Mouse (Mus musculus) cerebellum, adult (tissue): ENCODE results near the gene Spint1.

Source experiments
- ATAC-seq: cut with Nextera tagmentation; 2 replicates; pipeline ENCODE4 v1.9.2; 2017; ENCODE audit warnings: mild to moderate bottlenecking, moderate library complexity, mixed read lengths; ENCODE audit not compliant: insufficient number of reproducible peaks, low FRiP score, low TSS enrichment

The Spint1 gene

DNA sequence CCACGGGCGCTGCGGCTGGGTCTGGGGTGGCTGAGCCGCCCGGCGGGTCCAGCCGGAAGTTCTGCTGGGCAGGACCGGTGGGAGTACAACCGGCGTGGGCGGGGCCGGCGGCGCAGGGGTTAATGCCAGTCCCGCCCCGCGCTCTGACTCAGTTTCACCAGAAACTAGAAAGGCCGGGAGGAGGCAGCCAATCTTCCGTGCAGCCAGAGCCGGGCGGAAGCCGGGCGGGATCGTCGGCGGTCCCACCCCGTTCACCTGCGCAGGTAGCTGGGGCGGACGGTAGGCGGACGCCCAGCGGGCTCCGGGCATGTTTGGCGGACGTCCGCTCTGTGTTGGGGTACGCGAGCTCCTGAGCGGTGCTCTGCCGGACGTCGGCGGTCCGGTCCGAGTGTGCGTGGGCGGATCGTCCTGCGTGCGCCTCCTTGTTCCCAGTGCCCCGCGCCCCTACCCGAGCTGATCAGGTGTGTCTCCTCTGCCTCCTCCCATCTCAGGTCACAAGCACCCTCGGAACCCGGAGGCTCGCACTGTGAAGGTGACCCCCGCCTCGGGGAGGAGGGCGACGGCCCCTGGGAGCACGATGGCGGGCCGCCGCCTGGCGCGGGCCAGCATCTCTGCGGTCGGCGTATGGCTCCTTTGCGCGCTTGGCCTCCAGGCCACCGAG is at the start of gene Spint1:
Gene Spint1 (plus strand): TSS at position 153 of the 661 bp plus-strand sequence.
- no peak for ATAC-seq

GRCm38 (mm10) chr2:119189029-119189710 is 48.0 kb upstream of the Spint1 start:
- peak; percentile 94 for ATAC-seq

- ATAC-seq: no peak
Measured at GRCm38 (mm10) chr2:119190969-119191368, 46.2 kb upstream of the Spint1 start.

DNA sequence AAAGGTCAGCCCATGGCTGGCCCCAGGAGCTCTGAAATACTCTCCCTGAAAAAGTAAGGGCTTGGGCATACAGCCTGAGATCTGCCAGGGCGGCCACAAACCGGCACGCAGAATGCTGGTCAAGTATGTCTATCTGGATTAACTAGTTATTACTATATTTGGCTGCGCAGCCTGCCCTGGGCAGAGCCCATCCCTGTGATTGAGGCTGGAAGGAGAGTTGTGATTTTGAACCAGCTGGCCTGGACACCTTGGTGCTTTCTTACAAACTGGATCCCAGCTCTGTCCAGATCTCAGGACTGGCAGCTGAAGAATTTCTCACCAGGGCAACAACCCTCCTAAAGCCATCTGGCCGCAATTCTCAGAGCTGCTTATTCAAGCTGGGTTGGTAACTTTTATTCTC is 43.0 kb upstream of the Spint1 start:
- no peak for ATAC-seq

- no peak for ATAC-seq
Measured at GRCm38 (mm10) chr2:119196316-119197108, 40.6 kb upstream of the Spint1 start.

GRCm38 (mm10) chr2:119197493-119197892 is 39.7 kb upstream of the Spint1 start:
- ATAC-seq: no peak

DNA sequence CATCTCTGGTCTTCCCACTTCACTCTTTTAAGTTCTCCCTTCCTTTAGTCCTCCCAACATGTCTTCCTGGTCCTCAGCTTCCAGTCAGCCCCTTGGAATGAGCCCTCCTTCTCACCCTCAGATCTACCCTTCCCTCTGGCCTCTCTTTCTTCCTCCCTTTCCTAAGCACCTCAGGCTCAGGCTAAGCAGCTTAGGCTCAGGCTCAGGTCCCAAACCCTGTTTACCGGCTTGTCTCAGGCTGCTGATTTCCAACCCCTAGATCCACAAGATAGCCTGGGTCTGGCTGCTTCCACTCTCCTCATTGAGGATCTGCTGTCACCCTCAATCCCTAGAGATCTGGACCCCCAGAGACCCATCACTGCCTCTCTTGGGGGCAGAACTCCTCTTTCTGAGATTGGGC is 39.1 kb upstream of the Spint1 start:
- no peak for ATAC-seq

DNA sequence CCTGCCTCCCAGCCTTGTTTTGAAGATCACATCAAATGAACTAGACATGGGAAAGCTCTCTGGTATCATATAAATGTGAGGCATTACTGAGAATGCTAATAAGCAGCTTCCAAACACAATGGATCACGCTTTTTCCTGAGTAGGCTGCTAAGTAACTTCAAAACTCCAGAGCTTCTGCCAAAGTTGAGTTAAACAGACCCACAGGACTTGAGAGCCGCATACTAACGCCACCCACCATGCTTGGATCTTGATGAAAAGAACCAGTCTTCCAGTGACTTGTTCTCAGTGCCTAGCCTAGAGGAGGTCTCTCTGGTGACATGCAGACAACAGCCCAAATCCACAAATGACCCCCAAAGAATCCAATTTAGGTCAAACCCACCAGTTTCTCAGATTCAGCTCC is 38.2 kb upstream of the Spint1 start:
- ATAC-seq: no peak

DNA sequence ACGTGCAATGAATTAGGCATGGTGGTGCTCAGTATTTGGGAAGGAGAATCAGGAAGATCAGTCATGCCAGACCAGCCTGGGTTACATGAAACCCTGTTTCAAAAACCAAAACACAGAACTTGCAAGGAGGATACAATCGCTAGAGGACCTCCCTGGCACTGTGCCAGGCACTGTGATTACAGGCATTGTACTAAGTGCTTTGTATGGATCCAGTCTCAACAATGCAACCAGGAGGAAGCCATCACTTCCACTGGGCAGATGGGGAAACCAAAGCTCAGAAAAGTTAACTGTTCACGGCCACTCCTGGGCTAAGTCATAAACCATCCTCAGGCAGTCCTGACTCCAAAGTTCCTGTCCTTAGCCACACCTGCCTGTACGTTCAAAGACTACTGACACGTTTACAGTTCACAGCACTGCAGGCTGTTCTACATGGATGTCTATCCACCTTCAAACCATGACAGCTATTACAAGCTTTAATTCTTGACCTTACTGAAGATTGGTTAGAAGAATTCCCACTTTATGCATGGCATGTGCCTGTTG is 34.2 kb upstream of the Spint1 start:
- no peak for ATAC-seq

DNA sequence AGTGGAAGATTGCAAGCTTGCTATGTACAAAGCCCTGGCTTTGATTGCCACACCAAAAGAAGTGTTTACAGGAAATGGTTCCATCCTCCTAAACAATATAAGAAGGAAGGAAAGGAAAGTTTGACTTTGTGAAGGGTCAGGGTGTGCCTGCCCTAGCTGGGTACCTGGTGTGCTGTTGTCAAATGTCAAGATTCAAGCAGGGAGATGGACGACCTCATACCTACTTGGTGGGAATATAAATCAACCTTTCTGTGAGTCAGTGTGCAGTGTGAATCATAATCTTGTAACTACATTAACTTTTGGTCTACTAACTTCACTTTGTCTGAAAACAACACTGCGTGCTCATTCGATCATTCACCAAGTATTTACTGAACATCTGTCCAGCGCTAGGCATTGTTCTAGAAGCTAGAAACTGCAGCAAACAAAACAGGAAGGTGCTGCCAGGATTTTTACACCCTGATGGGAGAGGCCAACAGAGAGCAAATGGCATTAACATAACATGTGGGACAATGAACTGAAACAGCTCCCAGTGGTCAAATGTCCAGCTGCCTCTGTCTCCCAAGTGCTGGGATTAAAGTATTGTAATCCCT is 33.2 kb upstream of the Spint1 start:
- no peak for ATAC-seq

- no peak for ATAC-seq
Measured at GRCm38 (mm10) chr2:119207961-119208343, 29.2 kb upstream of the Spint1 start.

GRCm38 (mm10) chr2:119208344-119209175 is 28.6 kb upstream of the Spint1 start, which contains the start of the genes Zfyve19 and Dnajc17:
Gene Zfyve19, plus strand, starts transcription at chr2:119208617.
Gene Dnajc17, minus strand, starts transcription at chr2:119208795.
- ATAC-seq: peak; percentile 97

- ATAC-seq: no peak
Measured at GRCm38 (mm10) chr2:119209176-119209507, 28.0 kb upstream of the Spint1 start.

- ATAC-seq: no peak
Measured at GRCm38 (mm10) chr2:119229775-119230704, 7.1 kb upstream of the Spint1 start, which contains the start of gene Ppp1r14d. Gene Ppp1r14d, minus strand, starts transcription at chr2:119229906.

DNA sequence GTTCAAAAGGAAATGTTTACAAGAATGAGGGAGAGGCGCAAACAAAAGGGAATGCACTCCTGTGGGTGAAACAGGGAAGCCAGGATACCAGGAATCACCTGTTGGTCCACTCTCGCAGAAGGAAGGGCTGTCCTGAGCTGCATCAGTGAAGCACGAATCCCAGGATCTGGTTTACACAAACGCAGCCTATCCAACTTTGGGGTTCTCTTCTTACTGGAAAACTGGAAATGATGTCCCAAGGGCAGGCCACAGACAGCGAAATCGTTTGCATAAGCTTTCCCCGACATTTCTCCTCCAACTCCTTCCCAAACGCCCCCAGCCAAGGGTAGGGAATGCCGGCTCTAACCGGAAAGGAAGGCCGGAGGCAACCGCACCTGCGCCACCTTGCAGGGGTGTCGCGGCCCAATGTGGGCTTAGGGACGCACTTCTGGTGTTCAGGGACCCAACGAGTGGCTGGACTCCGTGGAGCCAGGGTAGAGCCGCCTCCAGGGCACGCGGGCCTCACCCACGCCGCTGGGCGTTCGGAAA is 416 bp upstream of the Spint1 start:
- no peak for ATAC-seq

GRCm38 (mm10) chr2:119237871-119238220 is 684 bp downstream of the Spint1 start:
- no peak for ATAC-seq

GRCm38 (mm10) chr2:119238671-119239070 is 1.5 kb downstream of the Spint1 start:
- ATAC-seq: no peak

GRCm38 (mm10) chr2:119240075-119240818 is 3.1 kb downstream of the Spint1 start:
- ATAC-seq: no peak
